Mouse (Mus musculus): ENCODE data around the gene Sos1.

Gene Sos1

GRCm38 (mm10) chr17:80480031-80480854, at the start of gene Sos1:
Gene Sos1 (minus strand): TSS chr17:80480453.
- peak; percentile 89 for DNase-seq (ENCODE audit: low read depth, low spot score)

DNA sequence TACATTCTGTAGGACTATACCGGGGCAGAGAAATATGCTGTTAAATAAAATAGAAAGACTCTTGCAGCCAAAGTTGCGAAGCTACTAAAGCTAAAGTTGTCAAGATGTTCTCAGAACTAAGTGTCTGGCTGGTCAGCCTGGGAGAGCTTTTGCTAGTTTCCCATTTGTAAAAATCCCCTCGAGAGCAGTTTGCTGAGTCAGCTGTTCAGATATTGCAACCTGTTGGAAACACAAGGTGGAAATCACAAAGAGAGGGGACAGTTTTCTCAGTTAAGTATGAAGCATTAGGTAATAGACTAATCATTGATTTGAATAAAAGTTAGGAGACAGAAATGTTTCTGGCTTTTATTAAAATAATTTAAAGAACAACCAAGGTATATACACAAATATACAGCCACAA, 43.0 kb upstream of the Sos1 start:
- no peak for DNase-seq (ENCODE audit: low read depth, low spot score)

- no peak for DNase-seq (ENCODE audit: low read depth, low spot score)
These were observed 41.9 kb upstream of the Sos1 start for GRCm38 (mm10) chr17:80522229-80522556.

- DNase-seq (ENCODE audit: low read depth, low spot score) = no peak
These were observed 41.4 kb upstream of the Sos1 start for GRCm38 (mm10) chr17:80521521-80522228.

DNA sequence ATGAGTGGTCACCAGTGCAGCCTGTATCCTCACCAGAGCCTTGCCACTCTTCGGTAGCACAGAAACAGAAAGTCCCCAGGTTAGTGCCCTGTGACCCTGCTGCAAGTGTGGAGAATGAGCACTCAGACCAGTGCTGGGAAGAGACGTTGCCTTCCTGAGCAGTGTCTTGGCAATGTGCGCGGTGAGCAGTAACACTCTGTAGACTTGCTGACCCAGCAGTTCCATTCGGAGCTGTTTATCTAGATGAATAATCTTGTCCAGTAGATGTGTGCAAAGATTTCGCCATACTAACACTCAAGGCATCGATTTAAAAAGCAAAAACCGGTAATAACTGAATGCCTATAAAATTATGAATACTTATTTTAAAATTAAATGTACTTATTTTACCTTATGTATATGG, 40.3 kb upstream of the Sos1 start:
- DNase-seq (ENCODE audit: low read depth, low spot score) = no peak

- DNase-seq (ENCODE audit: low read depth, low spot score) = no peak
These were observed 38.6 kb upstream of the Sos1 start for GRCm38 (mm10) chr17:80518811-80519210.

- DNase-seq (ENCODE audit: low read depth, low spot score) = no peak
These were observed 37.0 kb upstream of the Sos1 start for GRCm38 (mm10) chr17:80517244-80517643.

GRCm38 (mm10) chr17:80515956-80516355, 35.7 kb upstream of the Sos1 start:
- no peak for DNase-seq (ENCODE audit: low read depth, low spot score)

DNA sequence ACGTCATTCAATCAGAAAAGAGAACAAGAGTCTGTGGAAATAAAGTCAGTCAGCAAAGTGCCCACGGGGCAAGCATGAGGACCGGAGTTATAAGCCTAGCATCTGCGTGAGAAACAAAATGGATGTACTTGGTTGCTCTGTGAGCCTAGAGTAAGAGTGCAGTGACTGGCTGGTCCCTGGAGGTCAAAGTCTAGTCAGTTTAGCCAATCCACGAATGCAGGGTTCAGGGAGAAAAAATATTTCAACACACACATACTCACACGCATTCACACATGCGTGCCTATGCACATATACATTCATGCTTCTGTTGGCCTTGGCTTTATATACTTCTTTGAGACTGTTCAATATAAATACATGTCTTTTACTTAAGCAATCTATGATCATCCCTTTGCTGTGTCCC, 35.3 kb upstream of the Sos1 start:
- DNase-seq (ENCODE audit: low read depth, low spot score) = no peak

DNA sequence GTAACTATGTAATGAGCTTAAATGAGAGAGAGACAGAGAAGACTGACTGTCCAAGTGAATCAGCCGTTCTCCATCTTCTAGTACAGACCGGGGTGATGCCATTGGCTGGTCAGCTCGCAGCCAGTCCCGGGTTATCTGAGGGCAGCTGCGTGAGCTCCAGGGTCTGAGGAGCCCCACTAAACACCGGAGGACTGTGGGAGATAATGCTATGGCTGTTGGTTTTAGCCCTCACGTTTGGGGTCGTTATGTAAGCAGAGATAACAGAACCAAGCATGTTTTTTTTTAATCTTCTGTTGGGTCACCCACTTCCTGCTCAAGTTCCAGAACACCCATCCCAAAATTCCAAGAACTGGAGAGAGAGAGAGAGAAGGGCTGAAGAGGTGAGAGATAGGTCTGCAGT, 33.5 kb upstream of the Sos1 start:
- DNase-seq (ENCODE audit: low read depth, low spot score) = no peak

GRCm38 (mm10) chr17:80510459-80510855, 30.2 kb upstream of the Sos1 start:
- DNase-seq (ENCODE audit: low read depth, low spot score) = no peak

DNA sequence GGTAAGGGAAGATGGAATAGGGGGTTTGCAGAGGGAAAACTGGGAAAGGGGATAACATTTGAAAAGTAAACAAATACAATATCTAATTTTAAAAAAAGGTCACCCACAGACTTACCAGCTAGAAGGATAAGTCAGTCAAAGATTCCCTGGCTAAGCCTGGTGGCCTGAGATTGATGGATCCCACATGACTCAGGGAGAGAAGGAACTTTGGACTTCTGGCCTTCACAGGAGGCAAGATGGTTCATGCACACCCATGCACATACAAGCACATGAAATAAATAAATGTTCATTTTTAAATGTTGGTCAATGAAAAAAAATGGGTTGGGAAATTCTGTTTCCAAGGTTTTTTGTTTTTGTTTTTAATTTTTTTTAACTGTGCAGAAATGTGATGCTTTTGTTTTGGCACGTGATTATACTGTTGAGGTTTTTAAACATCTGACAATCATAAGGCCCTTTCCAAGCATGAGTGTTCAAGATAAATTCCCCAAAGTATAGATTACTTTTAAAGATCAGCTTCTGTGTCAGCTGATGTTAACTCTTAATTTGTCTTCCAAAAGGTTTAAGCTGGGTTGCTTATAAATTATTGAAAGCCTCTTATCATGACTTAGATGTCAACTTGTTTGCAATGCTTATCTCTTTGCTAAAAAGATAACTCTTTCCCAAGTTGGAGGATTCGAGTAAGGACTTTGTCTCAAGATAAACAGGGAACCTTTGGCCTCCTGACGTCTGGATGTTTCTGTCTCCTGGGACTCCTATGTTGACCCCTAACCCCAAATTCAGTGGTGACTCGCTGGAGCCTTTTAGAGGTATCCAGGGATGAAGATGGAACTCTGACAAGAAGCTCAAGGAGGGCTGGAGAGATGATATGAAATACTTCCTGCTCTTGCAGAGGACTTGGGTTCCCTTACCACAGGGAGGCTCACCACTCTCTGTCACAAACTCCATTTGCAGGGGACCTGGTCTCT, 29.5 kb upstream of the Sos1 start:
- DNase-seq (ENCODE audit: low read depth, low spot score) = no peak

DNA sequence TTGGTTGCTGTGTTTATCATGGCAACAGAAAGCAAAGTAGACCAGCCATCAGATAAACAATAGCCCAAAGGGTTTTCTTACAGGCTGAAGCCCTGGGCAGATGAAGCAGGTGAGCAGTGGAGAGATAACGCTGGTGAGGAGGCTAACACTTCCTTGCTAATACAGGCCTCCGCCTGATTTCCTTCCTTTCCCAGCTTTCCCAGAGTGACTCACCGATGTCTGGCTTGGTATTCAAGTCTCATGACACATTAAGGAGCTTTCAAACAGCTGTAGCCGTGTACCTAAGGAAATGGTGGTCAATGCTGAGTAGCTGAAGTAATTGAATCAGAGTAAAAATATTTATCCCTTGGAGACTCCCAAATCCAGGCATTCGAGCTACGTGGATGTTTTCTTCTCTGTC, 25.5 kb upstream of the Sos1 start:
- DNase-seq (ENCODE audit: low read depth, low spot score) = no peak

- no peak for DNase-seq (ENCODE audit: low read depth, low spot score)
These were observed 25.1 kb upstream of the Sos1 start for GRCm38 (mm10) chr17:80505342-80505741.

DNA sequence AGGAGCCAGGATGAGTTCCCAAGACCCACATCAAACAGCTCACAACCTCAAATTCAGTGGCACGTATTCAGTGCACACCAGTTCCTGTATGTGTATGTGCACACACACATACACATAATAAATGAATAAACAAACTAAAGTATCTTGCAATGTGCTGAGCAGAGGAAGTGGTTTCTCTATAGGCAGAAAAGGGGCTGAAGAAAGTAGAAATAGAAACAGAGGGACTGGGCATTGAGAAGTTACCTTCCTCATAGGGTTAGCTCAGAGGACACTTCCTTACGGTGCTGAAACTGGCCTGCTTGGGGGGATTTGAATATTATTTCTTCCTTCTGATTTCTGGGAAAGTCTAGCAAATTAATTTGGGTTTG, 21.5 kb upstream of the Sos1 start:
- DNase-seq (ENCODE audit: low read depth, low spot score) = no peak

DNA sequence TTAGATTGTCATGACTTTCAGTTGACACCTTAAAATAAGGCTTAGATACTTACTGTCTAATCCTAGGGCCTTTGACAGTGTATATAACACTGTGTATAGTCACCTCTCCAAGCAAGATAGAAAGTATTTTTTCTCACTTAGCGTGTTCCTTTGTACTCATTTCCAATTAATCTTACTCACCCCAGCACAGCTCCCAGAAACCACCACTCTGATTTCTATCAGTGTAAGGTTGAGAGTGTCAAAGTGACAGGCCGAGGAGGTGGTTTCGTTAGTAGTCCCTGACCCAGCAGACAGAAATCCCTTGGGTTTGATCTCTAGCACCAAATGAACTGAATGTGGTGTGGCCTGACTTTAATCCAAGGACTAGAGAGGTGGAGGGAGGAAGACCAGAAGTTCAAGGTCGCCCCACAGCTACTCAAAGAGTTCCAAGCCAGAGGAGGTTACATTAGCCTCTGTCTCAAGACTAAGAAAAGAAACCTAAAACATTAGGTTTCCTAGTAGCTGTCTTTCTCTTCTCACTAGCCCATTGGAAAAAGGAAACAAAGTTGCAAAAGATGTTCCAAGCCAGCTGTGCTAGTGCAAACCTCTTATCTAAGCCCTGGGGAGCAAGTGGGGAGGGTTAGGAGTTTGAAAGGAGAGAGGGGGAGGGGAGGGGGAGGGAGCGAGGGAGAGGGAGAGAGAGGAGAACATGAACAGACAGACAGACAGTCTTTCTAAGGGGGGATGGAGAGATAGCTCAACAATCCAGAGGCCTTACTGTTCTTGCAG, 21.0 kb upstream of the Sos1 start:
- DNase-seq (ENCODE audit: low read depth, low spot score) = no peak

DNA sequence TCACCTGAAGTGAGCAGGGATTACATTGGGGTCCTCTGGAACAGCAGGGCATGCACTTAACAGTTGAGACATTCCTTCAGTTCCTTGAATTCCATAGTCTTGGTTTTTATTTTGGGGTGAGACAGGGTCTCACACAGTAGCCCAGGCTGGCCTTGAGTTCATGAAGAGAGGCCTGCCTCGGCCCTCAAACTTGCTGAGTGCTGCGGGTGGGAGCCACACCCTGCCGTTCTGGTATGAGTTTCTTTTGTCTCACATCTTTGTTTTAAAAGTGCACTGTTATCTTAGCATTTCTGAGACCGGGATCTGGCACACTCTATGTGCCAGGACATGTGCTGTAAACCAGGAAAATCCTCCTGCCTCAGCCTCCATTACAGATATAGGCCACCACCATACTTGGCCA, 19.8 kb upstream of the Sos1 start:
- DNase-seq (ENCODE audit: low read depth, low spot score) = no peak

DNA sequence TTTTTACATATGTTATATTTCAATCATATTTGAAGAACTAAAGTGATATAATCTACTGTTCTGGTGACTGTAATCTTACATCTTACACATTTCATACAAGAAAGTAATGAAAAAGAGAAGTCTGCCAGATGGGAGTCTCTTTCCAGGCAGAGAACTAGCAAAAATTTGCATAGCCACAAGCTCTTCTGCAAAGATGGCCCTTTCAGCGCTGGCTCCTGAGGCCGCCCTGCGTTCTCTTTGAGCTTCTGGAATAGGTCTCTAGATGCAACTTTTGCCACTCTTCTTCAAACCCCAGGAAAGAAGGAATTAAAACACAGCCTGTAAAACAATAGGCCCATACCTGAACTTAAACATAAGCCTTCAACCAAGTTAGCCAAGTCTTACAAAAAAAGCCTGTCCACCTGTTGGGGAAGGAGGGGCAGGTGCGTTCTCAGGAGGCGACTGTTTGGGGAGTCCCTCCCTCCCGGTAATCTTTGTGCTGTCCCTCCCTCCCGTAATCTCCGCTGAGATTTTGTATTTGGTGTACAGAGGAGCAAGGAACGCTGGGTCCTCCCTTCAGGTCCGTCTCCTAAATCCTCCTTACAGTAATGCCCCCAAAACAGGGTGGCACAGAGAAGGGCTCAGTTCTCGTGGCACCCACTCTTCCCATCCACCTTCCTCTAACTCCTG, 18.5 kb upstream of the Sos1 start:
- no peak for DNase-seq (ENCODE audit: low read depth, low spot score)

- DNase-seq (ENCODE audit: low read depth, low spot score) = no peak
These were observed 16.9 kb upstream of the Sos1 start for GRCm38 (mm10) chr17:80497183-80497601.

GRCm38 (mm10) chr17:80496607-80497170, 16.4 kb upstream of the Sos1 start:
- no peak for DNase-seq (ENCODE audit: low read depth, low spot score)

DNA sequence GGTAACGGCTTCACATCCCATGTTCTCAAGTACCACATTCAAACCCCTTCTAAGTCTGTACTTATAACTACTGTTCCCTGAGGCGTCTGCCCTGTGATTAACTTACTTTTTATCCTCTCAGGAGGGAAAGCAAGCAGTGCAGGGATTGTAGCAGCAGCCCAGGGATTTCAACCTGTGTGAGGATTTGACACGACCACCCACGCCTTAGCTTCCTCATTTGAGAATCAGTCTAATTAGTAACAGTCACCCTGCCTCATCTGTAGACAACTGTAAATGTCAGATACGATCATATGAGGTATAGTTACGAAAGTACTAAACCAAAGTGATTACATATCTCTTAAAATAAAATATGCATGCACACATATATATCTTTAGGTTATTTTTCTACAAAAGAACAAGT, 15.9 kb upstream of the Sos1 start:
- DNase-seq (ENCODE audit: low read depth, low spot score) = no peak

Measured in retina, postnatal 7 days (tissue).